In genomic region chr11:60003811-60004210, GRCm38 (mm10) we compare ENCODE assay signal across 10 mouse cellular contexts.
"Had no signal": no experiment of that assay in that cellular context is flagged by ENCODE, and none has a peak within 500 bp of the region (broad histone marks: within the 10 kb centered on the region; RNA-seq: fewer than 3 reads in every experiment).

No protein-coding gene starts in this region.

- DNase-seq: kidney, adult 2 months; kidney, postnatal 14 days; layer of hippocampus, postnatal 36 days; lung, embryonic 14.5 days; lung, postnatal 10 days; lung, postnatal 4 days; midbrain, embryonic 14.5 days; right cerebral cortex, postnatal 4 days; spleen, adult 18-20 months; thymus, postnatal 4 days had no signal
